Mouse (Mus musculus) adrenal gland (tissue): Measurements from ENCODE around the gene Kxd1.

Source experiments
- intact Hi-C: fragments of 180-260 bp; cut with DNase I; formaldehyde crosslinking; loops from one replicate; pipeline ENCODE4 v1.15.1; 2025

The Kxd1 gene

DNA sequence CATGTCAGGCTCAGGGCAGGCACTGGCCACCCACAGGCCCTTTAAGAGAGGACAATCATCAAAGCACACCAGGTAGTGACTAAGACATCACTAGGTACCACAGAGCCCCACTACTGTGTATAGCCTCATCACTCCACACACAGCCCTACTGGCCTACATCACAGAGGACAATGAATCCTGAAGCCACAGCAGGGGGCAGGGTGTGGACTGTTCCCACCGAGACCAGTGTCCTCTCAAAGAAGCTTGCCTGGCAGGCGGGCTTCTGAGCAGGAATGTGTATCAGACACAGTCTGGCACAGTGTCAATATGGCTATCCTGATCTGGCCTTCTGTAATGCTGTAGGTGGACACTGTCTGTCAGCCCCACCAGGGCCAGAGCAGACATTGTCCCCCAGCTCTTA is 57.8 kb downstream of the Kxd1 start:
- intact Hi-C loops = no loop called here

GRCm38 (mm10) chr8:70469295-70469916 is 58.4 kb downstream of the Kxd1 start:
- intact Hi-C loops = no loop called here

- intact Hi-C loops = no loop called here
Observed at GRCm38 (mm10) chr8:70468733-70469132, 59.0 kb downstream of the Kxd1 start.

GRCm38 (mm10) chr8:70467907-70468306 is 59.8 kb downstream of the Kxd1 start:
- intact Hi-C loops = no loop called here

- intact Hi-C loops = no loop called here
Observed at GRCm38 (mm10) chr8:70467229-70467725, 60.5 kb downstream of the Kxd1 start.

DNA sequence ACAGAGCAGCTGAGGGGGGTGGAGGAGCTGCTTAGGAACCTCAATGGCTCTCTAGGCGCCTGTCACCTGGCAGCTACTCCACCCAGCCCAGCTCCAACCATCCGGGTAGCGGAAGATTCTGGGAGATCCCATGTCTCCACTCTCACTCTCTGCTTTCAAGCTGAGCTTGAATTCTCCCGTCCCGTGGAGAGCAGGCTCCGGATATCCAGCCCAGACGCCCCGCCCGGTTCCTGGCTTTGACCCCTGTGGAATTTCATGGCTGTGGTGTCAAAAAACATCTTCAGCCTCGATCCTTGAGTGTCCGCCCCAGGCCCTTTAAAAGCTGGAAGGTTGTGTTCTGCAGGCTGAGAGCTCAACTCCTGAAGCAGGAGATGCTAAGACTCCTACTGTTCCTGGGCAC is 61.0 kb downstream of the Kxd1 start:
- intact Hi-C loops = no loop called here

GRCm38 (mm10) chr8:70466305-70466704 is 61.5 kb downstream of the Kxd1 start:
- intact Hi-C loops = no loop called here

- intact Hi-C loops = no loop called here
Observed at GRCm38 (mm10) chr8:70465701-70466100, 62.1 kb downstream of the Kxd1 start.

DNA sequence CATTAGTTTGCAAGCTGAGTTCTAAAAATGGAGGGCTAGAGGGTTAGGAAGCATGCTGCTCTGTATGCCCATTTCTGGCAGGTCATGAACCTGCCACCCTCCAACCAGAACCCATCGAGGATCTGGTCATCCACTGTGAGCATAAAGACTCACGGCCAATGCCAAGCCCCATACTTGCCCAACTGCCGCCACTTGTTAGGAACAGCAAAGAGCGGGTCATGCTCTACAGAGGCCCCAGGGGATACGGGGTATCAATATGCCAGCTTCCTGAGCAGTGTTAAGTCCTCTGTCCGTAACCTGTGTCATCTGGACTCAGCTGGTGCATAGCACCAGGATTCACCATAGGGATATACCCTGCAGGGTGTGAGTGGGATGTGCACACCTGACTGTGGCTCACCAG is 63.6 kb downstream of the Kxd1 start:
- intact Hi-C loops = no loop called here

- intact Hi-C loops = no loop called here
Observed at GRCm38 (mm10) chr8:70463306-70463705, 64.5 kb downstream of the Kxd1 start.

DNA sequence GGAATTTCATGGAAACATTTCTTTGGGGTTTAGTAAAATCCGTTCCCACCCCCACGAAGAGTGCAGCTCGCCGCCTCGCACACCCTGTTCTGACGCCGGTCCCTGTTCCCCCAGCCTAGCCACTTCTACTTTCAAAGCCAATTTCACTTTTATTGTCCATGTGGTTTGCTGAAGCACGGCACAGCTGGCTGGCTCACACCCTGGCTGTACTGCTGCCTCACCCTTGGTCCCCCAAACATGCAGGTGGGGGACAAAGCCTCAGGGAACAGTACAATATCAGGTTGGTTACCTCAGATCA is 65.3 kb downstream of the Kxd1 start:
- intact Hi-C loops = no loop called here

GRCm38 (mm10) chr8:70461765-70462515 is 65.8 kb downstream of the Kxd1 start:
- intact Hi-C loops = no loop called here

DNA sequence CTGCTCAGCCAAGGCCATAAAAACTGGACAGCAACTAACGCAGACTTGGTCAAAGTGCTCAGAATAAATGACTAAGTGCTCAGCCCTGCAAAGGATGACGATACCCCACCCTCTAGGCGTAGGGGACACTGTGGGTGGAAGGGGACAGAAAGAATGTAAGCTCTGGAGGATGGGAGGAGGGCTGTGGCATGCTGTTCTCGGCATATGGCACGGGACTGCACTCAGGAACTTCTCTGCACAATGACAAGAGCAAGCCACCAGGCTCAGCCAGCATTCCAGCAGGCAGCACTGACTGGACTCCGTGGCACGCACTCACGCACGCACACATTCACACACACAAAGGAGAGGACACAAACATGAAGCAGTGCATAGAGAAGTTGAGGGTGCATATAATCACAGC is 67.2 kb downstream of the Kxd1 start:
- intact Hi-C loops = no loop called here

DNA sequence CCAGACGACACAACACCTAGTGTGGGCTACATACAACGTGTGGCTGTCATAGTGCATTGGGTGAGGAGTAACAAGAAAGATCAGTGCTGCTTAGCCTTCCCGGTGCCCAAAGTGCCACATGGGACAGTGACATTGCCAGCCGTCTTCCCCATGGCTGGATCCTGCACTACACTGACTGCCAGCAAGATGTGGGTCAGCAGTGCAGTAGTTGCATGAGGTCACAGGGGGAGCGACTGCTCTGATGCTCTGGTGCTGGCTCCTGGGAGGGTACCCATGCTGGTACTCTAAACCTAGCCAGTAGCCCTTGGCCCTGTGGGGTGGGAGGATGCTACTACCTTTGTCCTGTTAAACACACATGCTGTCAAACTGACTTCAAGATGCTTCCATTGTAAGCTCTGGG is 67.6 kb downstream of the Kxd1 start:
- intact Hi-C loops = no loop called here

- intact Hi-C loops = no loop called here
Observed at GRCm38 (mm10) chr8:70459636-70460035, 68.1 kb downstream of the Kxd1 start.

DNA sequence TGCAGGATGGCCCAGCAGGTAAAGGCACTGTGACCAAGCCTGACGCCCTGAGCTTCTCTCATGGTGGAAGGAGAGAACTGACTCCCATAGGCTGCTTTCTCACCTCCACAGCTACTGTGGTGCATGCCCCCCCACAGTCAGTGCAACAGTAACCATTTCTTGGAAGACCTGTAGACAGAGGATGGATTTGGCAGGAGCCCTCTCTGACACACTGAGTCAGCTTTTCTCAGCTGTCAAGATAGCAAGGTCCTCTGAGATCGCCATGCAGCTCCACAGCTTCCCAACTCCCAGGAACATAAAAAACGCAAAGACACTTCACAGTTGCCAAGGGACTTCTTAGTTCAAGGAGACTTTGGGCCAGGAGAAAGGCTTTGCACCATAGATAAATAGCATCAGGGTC is 69.3 kb downstream of the Kxd1 start:
- intact Hi-C loops = no loop called here
